Mouse (Mus musculus) kidney, embryonic 16.5 days (tissue): ENCODE data around the gene Art4. TPM values are rescaled to one million over a fixed set of nuclear protein-coding genes. Genes with fewer than 3 reads are reported as not detected.

Experiments
- ATAC-seq: fragments of 200-750 bp; cut with Nextera tagmentation; 2 replicates; pipeline ENCODE4 v1.8.0; 2017; ENCODE audit warnings: moderate TSS enrichment; ENCODE audit not compliant: low FRiP score, low TSS enrichment
- H3K27ac ChIP-seq: fragments of 300-500 bp; sonication (generic); 2 replicates; pipeline ENCODE4 v1.5.1; 2014; ENCODE audit warnings: low read length
- H3K27me3 ChIP-seq: fragments of 300-500 bp; sonication (generic); 2 replicates; pipeline ENCODE4 v1.6.1; 2014; ENCODE audit warnings: low read length, control low read depth, mixed read lengths; ENCODE audit not compliant: insufficient read depth
- H3K36me3 ChIP-seq: fragments of 300-500 bp; sonication (generic); 2 replicates; pipeline ENCODE4 v1.6.1; 2014; ENCODE audit warnings: low read length, control low read depth, mixed read lengths; ENCODE audit not compliant: insufficient read depth
- H3K4me1 ChIP-seq: fragments of 300-500 bp; sonication (generic); 2 replicates; pipeline ENCODE4 v1.6.1; 2014; ENCODE audit warnings: low read length, control low read depth, mixed read lengths; ENCODE audit not compliant: insufficient read depth
- H3K4me2 ChIP-seq: fragments of 300-500 bp; sonication (generic); replicated peaks from 2 replicates; pipeline ENCODE4 v1.6.1; 2014; ENCODE audit warnings: low read depth, low read length
- H3K4me3 ChIP-seq: fragments of 300-500 bp; sonication (generic); 2 replicates; pipeline ENCODE4 v1.5.1; 2014; ENCODE audit warnings: mild to moderate bottlenecking, low read length
- H3K9ac ChIP-seq: fragments of 300-500 bp; sonication (generic); replicated peaks from 2 replicates; pipeline ENCODE4 v1.6.1; 2014; ENCODE audit warnings: low read length
- H3K9me3 ChIP-seq: fragments of 300-500 bp; sonication (generic); 2 replicates; pipeline ENCODE4 v1.6.1; 2016; ENCODE audit warnings: low read length, control low read depth
- WGBS: fragments of 180-500 bp; shearing (Covaris S2); extraction: QIAGEN DNeasy Blood & Tissue Kit; methylation state at CpG from one replicate; pipeline ENCODE4 v1.1.7; 2014; 5-methylcytosine and 5-hydroxymethylcytosine counted together
- polyA plus RNA-seq: library from polyadenylated mRNA; unstranded; fragments of >200 nt; fragmentation: Nextera tagmentation; extraction: Ambion mirVana; gene quantifications from 2 replicates; pipeline ENCODE4 v1.2.1, GENCODE M21; 2015

Art4 gene
- polyA plus RNA-seq, 1 experiment from 2014 or later = 6.4 TPM

GRCm38 (mm10) chr6:136854361-136854781 lies 3.2 kb downstream of the Art4 start:
- no peak overlapping the region for H3K4me2 ChIP-seq

GRCm38 (mm10) chr6:136852762-136853161 lies 4.8 kb downstream of the Art4 start:
- 49% methylated on average over 3 of the region's 3 CpGs for WGBS

More at GRCm38 (mm10) chr6:136854361-136854781, 3.2 kb downstream of the Art4 start:
- Histone ChIP-seq H3K4me3 (no peak overlapping the region), H3K4me1 (peaks cover 34% of the 10 kb centered on the region), H3K27me3 (no peaks in the 10 kb centered on the region), H3K36me3 (no peaks in the 10 kb centered on the region), H3K9me3 (no peaks in the 10 kb centered on the region), H3K9ac (no peak overlapping the region), H3K27ac (no peak overlapping the region)
- WGBS = 74% methylated on average over 11 of the region's 11 CpGs
- no peak for ATAC-seq

GRCm38 (mm10) chr6:136852348-136852747 lies 5.2 kb downstream of the Art4 start:
- H3K27ac ChIP-seq = peak overlapping the region; percentile 91

More at GRCm38 (mm10) chr6:136852762-136853161, 4.8 kb downstream of the Art4 start:
- H3K9ac ChIP-seq = peak overlapping the region; percentile 48; the same call in 1 of the 2 replicates
- H3K4me2 ChIP-seq = no peak overlapping the region
- H3K4me1 ChIP-seq = peaks cover 23% of the 10 kb centered on the region
- no peaks in the 10 kb centered on the region for H3K36me3 ChIP-seq
- peak overlapping the region; percentile 91 for H3K27ac ChIP-seq
- H3K9me3 ChIP-seq = no peaks in the 10 kb centered on the region
- H3K4me3 ChIP-seq = no peak overlapping the region
- no peaks in the 10 kb centered on the region for H3K27me3 ChIP-seq
- ATAC-seq = no peak

GRCm38 (mm10) chr6:136850267-136850666 lies 7.3 kb downstream of the Art4 start:
- H3K27ac ChIP-seq = no peak overlapping the region
- H3K4me1 ChIP-seq = peaks cover 8% of the 10 kb centered on the region
- H3K36me3 ChIP-seq = no peaks in the 10 kb centered on the region
- H3K27me3 ChIP-seq = no peaks in the 10 kb centered on the region
- H3K4me2 ChIP-seq = no peak overlapping the region
- no peak for ATAC-seq
- H3K9me3 ChIP-seq = no peaks in the 10 kb centered on the region
- WGBS = 68% methylated on average over 6 of the region's 6 CpGs
- H3K9ac ChIP-seq = no peak overlapping the region
- no peak overlapping the region for H3K4me3 ChIP-seq

More at GRCm38 (mm10) chr6:136852348-136852747, 5.2 kb downstream of the Art4 start:
- WGBS = 60% methylated on average over 4 of the region's 4 CpGs
- Histone ChIP-seq H3K9ac (peak overlapping the region; percentile 48; the same call in 1 of the 2 replicates), H3K27me3 (no peaks in the 10 kb centered on the region), H3K4me2 (no peak overlapping the region), H3K9me3 (no peaks in the 10 kb centered on the region), H3K36me3 (no peaks in the 10 kb centered on the region), H3K4me1 (peaks cover 19% of the 10 kb centered on the region), H3K4me3 (no peak overlapping the region)
- ATAC-seq = peak; percentile 43

- H3K4me3 ChIP-seq = no peak overlapping the region
- WGBS = 88% methylated on average over 5 of the region's 5 CpGs
- no peak for ATAC-seq
- H3K36me3 ChIP-seq = no peaks in the 10 kb centered on the region
- H3K9me3 ChIP-seq = no peaks in the 10 kb centered on the region
- no peaks in the 10 kb centered on the region for H3K27me3 ChIP-seq
- H3K4me1 ChIP-seq = peaks cover 7% of the 10 kb centered on the region
- no peak overlapping the region for H3K4me2 ChIP-seq
- no peak overlapping the region for H3K27ac ChIP-seq
- no peak overlapping the region for H3K9ac ChIP-seq
These were observed 8.6 kb downstream of the Art4 start for GRCm38 (mm10) chr6:136848971-136849370.

- Histone ChIP-seq H3K9ac (no peak overlapping the region), H3K4me3 (no peak overlapping the region), H3K27ac (no peak overlapping the region), H3K4me1 (peaks cover 7% of the 10 kb centered on the region), H3K36me3 (no peaks in the 10 kb centered on the region), H3K9me3 (no peaks in the 10 kb centered on the region), H3K27me3 (no peaks in the 10 kb centered on the region), H3K4me2 (no peak overlapping the region)
- ATAC-seq = no peak
- WGBS = 92% methylated on average over 8 of the region's 8 CpGs
These were observed 9.1 kb downstream of the Art4 start for GRCm38 (mm10) chr6:136848399-136848798.

GRCm38 (mm10) chr6:136847790-136848189 lies 9.7 kb downstream of the Art4 start:
- 29% methylated on average over 2 of the region's 2 CpGs for WGBS
- H3K4me3 ChIP-seq = no peak overlapping the region

GRCm38 (mm10) chr6:136847267-136847666 lies 10.3 kb downstream of the Art4 start:
- Histone ChIP-seq H3K36me3 (no peaks in the 10 kb centered on the region), H3K4me1 (no peaks in the 10 kb centered on the region), H3K4me2 (no peak overlapping the region), H3K9ac (no peak overlapping the region), H3K27ac (no peak overlapping the region), H3K27me3 (no peaks in the 10 kb centered on the region), H3K4me3 (no peak overlapping the region), H3K9me3 (no peaks in the 10 kb centered on the region)
- no peak for ATAC-seq
- 95% methylated on average over 3 of the region's 3 CpGs for WGBS

More at GRCm38 (mm10) chr6:136847790-136848189, 9.7 kb downstream of the Art4 start:
- no peak overlapping the region for H3K4me2 ChIP-seq
- H3K27ac ChIP-seq = no peak overlapping the region
- peaks cover 4% of the 10 kb centered on the region for H3K4me1 ChIP-seq
- no peaks in the 10 kb centered on the region for H3K27me3 ChIP-seq
- no peaks in the 10 kb centered on the region for H3K9me3 ChIP-seq
- H3K9ac ChIP-seq = no peak overlapping the region
- no peaks in the 10 kb centered on the region for H3K36me3 ChIP-seq
- no peak for ATAC-seq

- no peaks in the 10 kb centered on the region for H3K4me1 ChIP-seq
- WGBS = 71% methylated on average over 5 of the region's 5 CpGs
- H3K4me3 ChIP-seq = no peak overlapping the region
- no peak overlapping the region for H3K27ac ChIP-seq
- no peaks in the 10 kb centered on the region for H3K27me3 ChIP-seq
- no peaks in the 10 kb centered on the region for H3K36me3 ChIP-seq
- no peak for ATAC-seq
- no peaks in the 10 kb centered on the region for H3K9me3 ChIP-seq
- no peak overlapping the region for H3K4me2 ChIP-seq
- no peak overlapping the region for H3K9ac ChIP-seq
These were observed 11.6 kb downstream of the Art4 start for GRCm38 (mm10) chr6:136845706-136846480.

- 70% methylated on average over 2 of the region's 2 CpGs for WGBS
- Histone ChIP-seq H3K9me3 (no peaks in the 10 kb centered on the region), H3K4me3 (no peak overlapping the region), H3K36me3 (no peaks in the 10 kb centered on the region), H3K9ac (no peak overlapping the region), H3K4me1 (no peaks in the 10 kb centered on the region), H3K27ac (no peak overlapping the region), H3K27me3 (no peaks in the 10 kb centered on the region), H3K4me2 (no peak overlapping the region)
- ATAC-seq = no peak
These were observed 12.6 kb downstream of the Art4 start for GRCm38 (mm10) chr6:136844903-136845302.
